Mouse (Mus musculus) erythroblast, adult 5-6 weeks (primary cell): ENCODE results near the gene Elmod3. TPM values are rescaled to one million over a fixed set of nuclear protein-coding genes. Genes with fewer than 3 reads are reported as not detected.
A peak's percentile ranks its signal among the peaks of the same experiment; 100 is the strongest.

ENCODE experiments used
- ATAC-seq: replicated peaks from 2 replicates; pipeline ENCODE4 v1.8.0; 2016; ENCODE audit warnings: moderate number of reproducible peaks, mild to moderate bottlenecking, moderate TSS enrichment, inconsistent platforms; ENCODE audit not compliant: poor library complexity, low FRiP score, severe bottlenecking
- total RNA-seq, 2 experiments: library from RNA; stranded (forward) in 1 of 2; stranded (reverse) in 1 of 2; fragments of 150-400 nt in 1 of 2; fragments of 200-764, 138-1000 nt in 1 of 2; gene quantifications; 2 replicates each; pipeline versions ENCODE4 v1.2.3 to v1.2.4; 2015 to 2017; ENCODE audit warnings: low replicate concordance in 2 of 2

Elmod3 gene
- total RNA-seq, 2 experiments from 2014 or later, result 0.85 to 5.6 TPM

GRCm38 (mm10) chr6:72581625-72582382, 16.4 kb downstream of the Elmod3 start:
- no peak for ATAC-seq

DNA sequence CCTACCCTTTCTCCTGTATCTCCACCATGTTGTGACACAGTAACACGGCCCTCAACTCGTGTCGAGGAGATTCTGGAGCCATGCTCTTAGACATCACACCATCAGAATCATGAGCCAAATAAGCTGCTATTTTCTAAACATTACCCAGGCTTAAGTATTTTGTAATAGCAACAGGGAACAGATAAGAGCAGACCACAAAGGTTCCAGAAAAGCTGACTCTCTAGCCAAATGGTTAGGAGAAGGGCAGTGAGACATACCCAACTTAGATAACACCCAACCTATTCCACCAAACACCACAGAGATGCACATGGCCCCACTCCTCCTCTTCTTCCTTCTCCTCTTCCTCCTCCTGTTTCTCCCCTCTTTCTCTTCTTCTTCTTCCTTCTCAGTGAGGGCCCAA, 22.2 kb downstream of the Elmod3 start:
- no peak for ATAC-seq

GRCm38 (mm10) chr6:72571826-72572225, 26.4 kb downstream of the Elmod3 start:
- ATAC-seq, result no peak

DNA sequence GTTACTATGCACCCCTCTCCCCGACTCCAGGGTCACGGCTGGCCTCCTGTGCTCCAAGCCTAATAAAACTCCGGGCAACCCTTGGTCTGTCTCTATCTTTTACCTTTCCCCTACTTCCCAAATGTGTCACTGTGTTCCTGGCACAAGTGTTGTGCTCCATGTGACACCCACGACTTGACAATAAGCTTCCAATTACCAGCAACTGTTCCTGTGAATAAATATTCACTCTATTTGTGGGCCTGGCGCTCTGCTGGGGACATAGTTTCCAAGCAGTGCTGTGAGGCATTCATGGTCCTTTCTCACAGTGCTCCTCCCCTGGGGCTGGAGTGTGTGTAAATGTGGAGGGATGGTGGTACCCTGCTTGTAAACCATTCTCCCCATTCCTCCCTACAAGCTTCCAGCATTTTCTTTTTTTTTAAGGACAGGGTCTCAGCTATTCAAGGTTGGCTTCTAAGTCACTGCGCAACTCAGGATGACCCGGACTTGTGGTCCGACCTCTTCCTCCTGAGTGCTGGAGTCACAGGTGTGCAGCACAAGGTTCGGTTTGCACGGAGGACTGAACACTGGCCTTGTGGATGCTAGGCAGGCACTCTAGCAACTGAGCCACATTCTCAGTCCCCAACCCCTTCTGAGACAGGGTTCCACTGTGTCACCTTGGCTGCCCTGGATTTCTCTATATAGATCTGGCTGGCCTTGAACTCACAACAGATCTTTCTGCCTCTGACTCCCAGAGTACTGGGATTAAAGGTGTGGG, 27.4 kb downstream of the Elmod3 start:
- ATAC-seq, result no peak

- ATAC-seq, result no peak
These were observed 29.5 kb downstream of the Elmod3 start for GRCm38 (mm10) chr6:72568736-72569135.

DNA sequence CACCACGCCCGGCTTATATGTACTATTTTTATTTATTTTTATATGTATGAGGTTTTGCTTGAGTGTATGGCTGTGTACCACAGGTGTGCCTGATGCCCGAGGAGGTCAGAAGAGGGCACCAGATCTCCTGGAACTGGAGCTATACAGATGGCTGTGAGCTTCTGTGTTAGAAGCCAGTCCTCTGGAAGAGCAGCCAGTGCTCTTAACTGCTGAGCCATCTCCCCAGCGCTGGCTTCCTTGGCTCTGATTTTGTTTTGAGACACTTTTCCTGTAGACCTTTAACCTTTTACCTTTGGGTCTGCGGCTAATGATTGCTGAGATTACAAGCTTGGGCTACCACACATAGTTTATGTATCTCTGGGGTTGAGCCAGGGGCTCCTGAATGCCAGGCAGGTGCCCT, 30.7 kb downstream of the Elmod3 start:
- no peak for ATAC-seq

DNA sequence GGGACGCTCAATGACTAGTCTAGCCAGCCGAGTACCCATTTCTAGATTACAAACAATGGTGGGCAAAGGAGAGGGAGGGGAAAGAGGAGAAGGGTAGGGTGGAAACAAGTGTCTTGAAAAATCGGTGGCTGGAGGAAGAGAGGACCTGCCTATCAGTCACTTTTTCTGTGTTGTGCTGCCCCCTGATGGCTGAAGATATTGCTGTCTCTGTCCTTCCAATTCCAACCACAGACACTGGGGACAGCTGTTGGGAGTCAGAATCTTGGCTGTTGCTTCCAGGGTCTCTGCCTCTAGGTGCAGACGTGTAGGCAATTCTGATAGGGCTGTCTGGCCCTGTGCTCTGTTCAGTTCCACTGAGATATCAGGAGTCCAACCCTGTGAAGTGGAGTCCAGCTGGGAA, 32.2 kb downstream of the Elmod3 start:
- peak; percentile 68 for ATAC-seq

DNA sequence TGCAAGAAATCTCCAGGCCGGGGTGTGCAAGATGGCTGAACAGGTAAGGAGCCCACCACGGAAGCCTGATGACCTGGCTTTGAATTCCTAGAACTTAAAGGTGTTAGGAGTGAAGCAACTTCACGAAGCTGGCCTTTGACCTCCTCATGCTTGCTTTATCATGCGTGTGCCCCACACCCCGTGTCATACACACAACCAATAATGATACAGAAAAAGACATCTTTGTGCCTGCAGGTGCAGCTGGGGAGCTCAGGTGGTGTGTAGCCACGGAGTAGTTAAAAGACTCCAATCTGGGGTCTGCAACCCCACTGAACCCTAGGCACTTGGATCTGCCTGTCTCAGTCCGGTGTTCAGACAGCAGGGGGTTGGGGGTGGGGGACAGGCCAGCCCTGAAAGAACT, 32.7 kb downstream of the Elmod3 start:
- ATAC-seq, result no peak

- no peak for ATAC-seq
These were observed 35.3 kb downstream of the Elmod3 start for GRCm38 (mm10) chr6:72562894-72563293.

DNA sequence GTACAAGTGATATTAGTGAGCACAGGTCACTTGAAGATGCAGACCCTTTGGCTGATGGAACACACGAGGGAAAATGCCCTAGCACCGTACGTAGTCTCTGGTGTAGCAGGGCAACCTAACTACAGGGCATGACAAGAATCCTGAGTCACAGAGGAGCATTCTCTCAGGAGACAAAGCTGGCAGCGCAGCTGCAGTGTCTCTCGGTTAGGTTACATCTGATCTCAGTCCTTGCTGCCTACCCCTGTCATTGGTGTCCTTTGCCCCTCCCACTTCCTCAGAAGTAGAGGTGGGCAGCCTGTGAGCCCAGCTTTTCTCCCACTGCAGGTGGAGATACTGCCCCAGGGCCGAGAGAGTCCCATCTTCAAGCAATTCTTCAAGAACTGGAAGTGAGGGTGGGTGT, 35.7 kb downstream of the Elmod3 start:
- no peak for ATAC-seq

DNA sequence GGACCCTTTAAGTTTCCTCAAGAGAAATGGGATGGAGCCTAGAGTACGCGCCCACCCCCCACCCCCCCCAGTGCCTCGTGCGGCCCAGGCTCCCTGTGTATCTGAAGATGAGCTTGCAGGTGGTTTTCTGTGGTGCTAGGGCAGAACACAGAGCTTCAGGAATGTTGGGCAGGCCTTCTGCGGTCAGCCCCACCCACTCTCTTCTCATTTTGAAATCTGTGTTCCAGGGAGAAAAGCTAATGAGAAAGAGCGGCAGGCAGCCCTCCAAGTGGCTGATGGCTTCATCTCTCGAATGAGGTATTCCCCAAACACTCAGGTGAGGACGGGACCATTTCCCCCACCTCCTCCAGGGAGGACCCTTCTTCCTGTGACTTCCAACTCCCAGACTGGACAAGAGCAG, 37.4 kb downstream of the Elmod3 start:
- no peak for ATAC-seq

GRCm38 (mm10) chr6:72553079-72553412, 45.2 kb downstream of the Elmod3 start:
- ATAC-seq, result no peak

DNA sequence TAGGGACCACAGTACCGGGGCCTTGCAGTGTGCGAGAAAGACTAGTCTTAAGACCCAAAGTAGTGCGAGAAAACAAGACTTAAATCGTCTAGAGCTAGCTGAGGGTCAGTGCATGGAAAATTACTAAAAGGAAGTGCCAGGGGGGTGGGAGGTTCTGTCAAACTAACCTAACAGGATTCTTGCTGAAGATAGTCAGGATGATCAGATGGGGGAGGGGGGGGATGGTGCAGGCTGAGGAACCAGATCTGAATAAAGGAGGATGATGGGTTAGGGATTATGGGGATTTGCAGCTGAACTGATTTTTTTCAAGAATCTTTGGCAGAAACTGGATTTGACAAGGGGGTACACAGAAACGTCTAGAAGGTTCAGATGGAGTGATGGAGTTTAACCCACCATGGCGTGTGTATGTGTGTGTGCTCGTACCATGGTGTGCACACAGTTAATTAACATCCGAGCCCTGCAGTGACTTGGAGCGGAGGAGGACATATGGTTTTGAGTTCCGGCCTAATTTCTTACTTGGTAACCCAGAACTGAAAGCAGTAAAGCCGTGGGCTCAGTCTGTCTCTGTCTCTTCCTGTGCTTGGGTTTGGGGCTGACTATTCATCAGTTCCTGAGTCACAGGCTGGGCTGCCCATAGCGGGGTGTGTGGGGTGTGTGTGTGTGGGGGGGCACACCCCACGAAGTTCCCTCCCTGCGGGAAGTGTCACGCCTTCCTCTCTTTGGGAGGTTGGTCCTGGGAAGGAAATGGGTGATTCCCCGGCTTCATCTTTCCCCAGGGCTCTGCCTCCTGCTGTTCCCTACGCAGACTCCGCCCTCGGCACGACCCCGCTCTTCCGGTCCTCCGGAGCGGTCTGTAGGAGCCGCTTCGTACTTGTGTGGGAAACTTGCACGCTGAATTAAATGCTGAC, 45.8 kb downstream of the Elmod3 start:
- ATAC-seq, result peak; percentile 23; the same call in 1 of the 2 replicates

GRCm38 (mm10) chr6:72550503-72551100, 47.6 kb downstream of the Elmod3 start:
- no peak for ATAC-seq

GRCm38 (mm10) chr6:72550025-72550424, 48.2 kb downstream of the Elmod3 start:
- no peak for ATAC-seq

DNA sequence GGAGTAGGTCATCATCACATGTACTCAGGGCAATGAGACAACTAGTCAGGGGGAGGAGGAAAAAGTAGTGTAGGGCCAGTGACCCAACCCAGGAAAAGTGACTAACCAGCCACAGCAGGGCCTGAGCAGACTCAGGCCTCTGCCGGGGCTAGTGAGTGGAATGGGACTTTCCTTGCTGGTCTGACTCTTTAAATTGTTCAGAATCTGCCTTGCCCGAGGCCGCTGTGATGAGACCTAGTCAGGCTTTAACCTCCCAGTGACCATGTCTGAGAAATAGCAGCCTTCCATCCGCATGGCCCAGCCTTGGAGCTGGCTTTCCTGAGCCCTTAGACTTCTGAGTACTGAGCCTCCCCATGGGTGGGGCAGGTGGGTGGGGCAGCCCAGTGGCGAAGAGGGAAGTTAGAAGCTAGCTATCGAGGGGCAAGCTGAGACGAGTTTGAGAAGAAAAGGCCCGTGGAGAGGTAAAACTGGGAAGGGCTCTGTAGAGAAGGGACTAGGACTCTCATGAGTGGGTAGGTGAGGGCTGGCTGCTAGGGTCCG, 49.1 kb downstream of the Elmod3 start:
- ATAC-seq, result peak; percentile 61; the same call in 1 of the 2 replicates

DNA sequence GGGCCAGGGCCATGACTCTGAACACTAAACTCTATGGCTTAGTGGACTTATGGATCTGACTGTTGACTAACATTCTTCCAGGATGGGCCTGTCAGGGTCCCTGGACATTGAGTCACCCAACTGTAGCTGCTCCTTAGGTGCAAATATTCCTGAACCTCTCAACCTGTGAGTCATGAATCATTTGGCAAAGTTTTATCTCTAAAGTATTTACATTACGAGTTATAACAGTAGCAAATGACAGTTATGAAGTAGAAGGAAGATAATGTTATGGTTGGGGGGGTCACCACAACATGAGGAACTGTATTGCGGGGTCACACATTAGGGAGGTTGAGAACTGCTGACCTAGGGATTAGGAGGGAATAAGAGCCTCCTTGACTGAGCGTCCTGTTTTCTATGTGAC, 50.4 kb downstream of the Elmod3 start:
- no peak for ATAC-seq

- no peak for ATAC-seq
These were observed 51.1 kb downstream of the Elmod3 start for GRCm38 (mm10) chr6:72547121-72547520.

DNA sequence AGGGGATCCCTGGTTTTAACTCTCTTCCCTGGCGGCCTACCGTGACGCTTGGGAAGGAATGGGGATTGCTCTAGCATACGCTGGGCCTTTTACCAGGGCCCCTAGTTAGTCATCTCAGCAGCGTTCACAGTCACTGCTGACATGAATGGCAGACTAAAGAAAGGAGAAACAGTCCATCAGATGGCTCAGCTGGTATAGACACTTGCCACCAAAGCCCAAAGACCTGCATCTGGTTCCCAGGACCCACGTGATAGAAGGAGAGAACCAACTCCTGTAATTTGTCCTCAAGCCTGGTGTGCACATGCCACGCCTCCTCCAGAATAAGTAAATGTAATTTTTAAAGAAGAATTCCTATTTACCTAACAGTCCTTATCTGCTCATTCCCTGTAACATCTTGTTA, 52.8 kb downstream of the Elmod3 start:
- ATAC-seq, result no peak
